27 mouse cellular contexts compared by ENCODE assay signal in the genomic region with DNA sequence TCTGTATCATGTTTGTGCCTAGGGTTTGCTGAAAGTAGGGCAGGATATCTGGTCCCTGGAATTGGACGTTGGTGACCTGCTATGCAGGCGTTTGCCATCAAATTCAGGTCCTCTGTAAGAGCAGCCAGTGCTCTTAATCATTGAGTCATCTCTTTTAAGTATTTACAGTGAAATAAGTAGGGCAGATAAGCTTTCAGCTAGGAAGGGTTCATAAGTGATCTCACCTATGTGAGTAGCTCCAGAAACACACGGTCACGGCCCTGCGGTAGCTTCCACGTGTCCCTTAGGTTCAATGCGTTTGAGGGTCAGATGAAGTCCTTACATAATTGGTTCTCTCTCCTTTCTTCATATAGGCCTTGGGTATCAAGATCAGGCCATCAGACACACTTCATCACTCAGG. TPM values are rescaled to one million over a fixed set of nuclear protein-coding genes. Genes with fewer than 3 reads are reported as not detected.
"Had no signal": no experiment of that assay in that cellular context is flagged by ENCODE, and none has a peak within 500 bp of the region (broad histone marks: within the 10 kb centered on the region; RNA-seq: fewer than 3 reads in every experiment).

No protein-coding gene starts in this region.

- H3K27me3 ChIP-seq: heart, embryonic 12.5 days; hindbrain, embryonic 12.5 days; intestine, embryonic 15.5 days; kidney, embryonic 15.5 days; limb, embryonic 13.5 days; limb, embryonic 15.5 days; liver, embryonic 12.5 days had no signal

- ATAC-seq: hindbrain, embryonic 16.5 days; inflammation-experienced regulatory T-cells, adult 6 months; intestine, embryonic 15.5 days; intestine, postnatal 0 days; liver, embryonic 12.5 days had no signal

- H3K9me3 ChIP-seq: heart, embryonic 10.5 days; heart, embryonic 12.5 days; hindbrain, embryonic 10.5 days; hindbrain, embryonic 12.5 days; intestine, embryonic 15.5 days; kidney, embryonic 15.5 days; limb, embryonic 13.5 days; limb, embryonic 15.5 days; liver, embryonic 12.5 days had no signal

- H3K27ac ChIP-seq: gastrocnemius, adult 2 months; heart, embryonic 10.5 days; hindbrain, embryonic 10.5 days; hindbrain, embryonic 12.5 days; hindbrain, embryonic 14.5 days; intestine, embryonic 15.5 days; kidney, embryonic 15.5 days; kidney, postnatal 0 days; limb, embryonic 13.5 days; limb, embryonic 15.5 days; liver, embryonic 12.5 days; liver, embryonic 14.5 days had no signal

- H3K4me3 ChIP-seq: gastrocnemius, adult 2 months; heart, embryonic 10.5 days; heart, embryonic 12.5 days; hindbrain, embryonic 10.5 days; hindbrain, embryonic 12.5 days; intestine, embryonic 15.5 days; kidney, embryonic 15.5 days; limb, embryonic 13.5 days; limb, embryonic 15.5 days; liver, embryonic 12.5 days had no signal

- DNase-seq: gastrocnemius, adult 2 months; gastrocnemius, postnatal 10 days; gastrocnemius, postnatal 25 days; heart, adult 18-20 months; heart, postnatal 10 days; heart, postnatal 4 days; kidney, adult 18-20 months; kidney, adult 8-10 months; kidney, postnatal 14 days; kidney, postnatal 36 days; left cerebral cortex, postnatal 4 days had no signal

- H3K9ac ChIP-seq: heart, embryonic 12.5 days; hindbrain, embryonic 12.5 days; hindbrain, embryonic 14.5 days; intestine, embryonic 15.5 days; kidney, embryonic 15.5 days; limb, embryonic 13.5 days; limb, embryonic 15.5 days; liver, embryonic 12.5 days; liver, embryonic 14.5 days had no signal

- H3K4me1 ChIP-seq: intestine, embryonic 15.5 days; kidney, embryonic 15.5 days; limb, embryonic 15.5 days; liver, embryonic 12.5 days had no signal

- H3K4me2 ChIP-seq: heart, embryonic 12.5 days; hindbrain, embryonic 12.5 days; hindbrain, embryonic 14.5 days; intestine, embryonic 15.5 days; kidney, embryonic 15.5 days; limb, embryonic 13.5 days; limb, embryonic 15.5 days; liver, embryonic 12.5 days had no signal

RNA-seq across cellular contexts. Expression of a gene that starts 35.3 kb away (rescaled TPM):
- total RNA-seq: granulocyte monocyte progenitor cell, adult 5-6 weeks had no signal
